Mouse (Mus musculus): Measurements from ENCODE around the gene Sctr.

Gene Sctr

GRCm38 (mm10) chr1:120070168-120070567 is 63.5 kb downstream of the Sctr start:
- no peak for DNase-seq (ENCODE audit: low spot score)

DNA sequence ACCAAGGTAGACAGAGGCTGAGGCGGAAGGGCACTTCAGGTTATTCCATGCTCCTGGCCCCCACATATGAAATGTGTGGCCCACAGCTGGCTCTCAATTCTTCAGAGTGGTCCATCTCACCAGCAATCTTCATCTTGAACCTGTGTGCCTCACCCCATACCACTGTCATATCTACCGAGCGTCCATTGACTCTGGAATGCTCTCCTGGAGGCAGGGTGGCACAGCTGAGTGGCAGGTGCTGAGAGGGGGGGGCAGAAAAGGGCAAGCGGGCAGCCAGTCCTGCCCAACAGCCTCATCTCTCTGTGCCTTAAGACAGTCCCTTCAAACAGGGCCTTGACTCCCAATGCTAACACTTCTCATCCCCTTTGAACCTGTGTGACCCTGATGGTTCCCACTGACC is 64.4 kb downstream of the Sctr start:
- DNase-seq (ENCODE audit: low spot score), result no peak

- peak; percentile 73 for DNase-seq (ENCODE audit: low spot score)
These were observed 66.2 kb downstream of the Sctr start for GRCm38 (mm10) chr1:120072900-120073299.

GRCm38 (mm10) chr1:120073519-120074306 is 67.0 kb downstream of the Sctr start, which contains the start of gene Tmem37:
Tmem37 (minus strand) TSS chr1:120074074.
- DNase-seq (ENCODE audit: low spot score), result peak; percentile 85

DNA sequence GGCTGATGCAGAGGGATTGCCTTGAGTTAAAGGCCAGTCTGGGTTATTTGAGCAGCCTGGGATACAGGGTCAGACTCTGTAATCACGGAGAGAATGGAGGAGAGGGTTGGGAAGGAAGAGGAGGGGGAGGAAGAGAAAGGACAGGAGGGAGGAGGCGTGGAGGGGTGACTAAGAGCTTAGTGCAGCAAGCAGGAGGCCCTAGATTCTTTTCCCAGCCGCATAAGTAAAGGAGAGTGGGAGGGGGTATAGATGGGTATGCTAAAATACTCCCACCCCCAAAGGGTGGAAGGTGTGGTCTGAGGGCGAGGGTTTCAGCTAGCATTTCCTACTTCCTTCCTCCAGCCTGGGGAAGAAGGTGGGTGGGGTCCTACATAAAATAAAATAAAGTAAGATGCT is 67.6 kb downstream of the Sctr start:
- no peak for DNase-seq (ENCODE audit: low spot score)

- DNase-seq (ENCODE audit: low spot score), result no peak
These were observed 68.2 kb downstream of the Sctr start for GRCm38 (mm10) chr1:120074931-120075330.

DNA sequence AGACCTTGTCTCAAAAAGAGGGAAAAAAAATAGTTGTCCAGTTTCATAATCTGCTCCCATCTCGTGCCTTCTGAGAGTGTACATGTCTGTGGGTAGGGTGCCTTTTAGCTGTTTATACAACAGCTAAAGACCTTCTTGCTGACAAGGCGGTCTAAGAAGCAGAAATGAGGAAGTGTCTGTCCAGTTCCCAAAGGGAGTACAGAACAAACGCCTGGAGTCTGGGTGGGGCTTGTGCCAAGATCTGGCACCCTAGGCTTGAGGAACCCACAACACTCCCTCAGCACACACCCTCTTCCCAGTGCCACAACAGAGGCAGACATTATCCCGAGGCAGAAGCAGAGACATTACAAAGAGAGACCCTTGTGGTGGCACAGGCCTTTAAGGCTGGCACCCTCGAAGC is 68.8 kb downstream of the Sctr start:
- DNase-seq (ENCODE audit: low spot score), result no peak

DNA sequence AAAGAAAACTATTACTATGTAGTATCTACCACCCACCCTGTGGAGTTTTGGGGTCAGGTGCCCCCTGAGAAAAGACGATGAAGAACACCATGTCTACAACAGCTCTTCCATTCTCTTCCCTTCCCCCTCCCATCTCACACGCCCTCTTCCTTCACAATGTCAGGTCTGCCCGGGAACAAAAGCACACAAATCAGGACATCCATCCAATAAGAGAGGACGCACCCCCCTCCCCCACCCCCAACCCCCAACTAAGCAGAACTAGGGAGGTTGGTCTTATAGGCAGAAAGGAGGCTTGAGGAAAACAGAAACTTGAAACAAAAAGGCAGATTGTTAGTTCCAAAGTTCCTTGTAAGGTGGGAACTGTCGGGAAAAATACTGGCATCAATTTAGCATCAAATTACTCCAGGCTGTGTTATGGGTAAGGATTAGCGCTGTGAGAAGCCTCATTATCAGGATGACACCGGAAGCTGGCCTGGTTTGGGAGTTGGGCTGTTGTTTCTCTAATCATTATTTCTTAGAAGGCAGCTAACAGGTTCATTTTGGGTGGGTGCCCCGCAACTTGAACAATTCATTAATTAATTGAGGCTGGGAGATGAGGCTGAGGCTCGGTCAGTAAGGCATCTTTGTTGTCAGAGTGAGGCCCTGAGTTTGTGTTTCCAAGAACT is 71.2 kb downstream of the Sctr start:
- DNase-seq (ENCODE audit: low spot score), result no peak

DNA sequence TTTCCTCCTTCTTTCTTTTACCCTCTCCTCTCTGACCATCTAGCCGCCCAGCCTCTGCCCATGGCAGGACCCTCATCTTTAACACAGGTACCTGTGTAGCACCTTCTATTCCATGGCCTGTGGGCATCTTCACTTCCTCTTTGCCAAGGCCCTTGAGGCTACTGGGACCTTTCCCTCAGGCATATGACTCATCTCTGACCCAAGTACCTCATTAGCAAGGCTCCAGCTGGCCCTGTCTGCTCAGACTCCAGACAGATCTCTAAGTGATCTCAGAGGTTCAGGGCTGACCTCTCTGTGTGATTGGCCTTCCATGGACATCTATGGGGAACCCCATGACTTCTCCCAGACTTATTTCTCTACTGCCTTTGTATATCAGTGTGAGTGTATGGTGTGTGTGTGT is 73.9 kb downstream of the Sctr start:
- no peak for DNase-seq (ENCODE audit: low spot score)

GRCm38 (mm10) chr1:120082957-120083585 is 76.4 kb downstream of the Sctr start:
- DNase-seq (ENCODE audit: low spot score), result no peak

- no peak for DNase-seq (ENCODE audit: low spot score)
These were observed 77.3 kb downstream of the Sctr start for GRCm38 (mm10) chr1:120083921-120084517.

DNA sequence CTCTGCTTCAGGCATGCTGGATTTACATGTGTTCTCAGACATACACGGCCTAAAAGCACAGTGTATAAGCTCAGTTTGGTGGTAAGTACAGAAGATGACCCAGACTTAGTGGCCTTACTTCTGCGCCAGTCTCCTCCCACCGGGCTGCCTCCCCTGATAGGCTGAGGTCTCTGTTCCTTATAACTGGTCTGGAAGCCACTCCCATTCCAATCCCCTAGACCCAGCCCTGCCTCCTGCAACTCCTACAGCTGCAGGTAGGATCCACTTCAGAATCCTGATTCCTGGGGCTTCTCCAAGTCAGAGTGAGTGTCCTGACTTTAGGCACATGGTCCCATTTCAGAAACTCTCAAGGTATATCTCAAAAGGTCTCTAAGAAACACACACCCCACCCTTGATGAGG is 79.0 kb downstream of the Sctr start:
- DNase-seq (ENCODE audit: low spot score), result no peak

DNA sequence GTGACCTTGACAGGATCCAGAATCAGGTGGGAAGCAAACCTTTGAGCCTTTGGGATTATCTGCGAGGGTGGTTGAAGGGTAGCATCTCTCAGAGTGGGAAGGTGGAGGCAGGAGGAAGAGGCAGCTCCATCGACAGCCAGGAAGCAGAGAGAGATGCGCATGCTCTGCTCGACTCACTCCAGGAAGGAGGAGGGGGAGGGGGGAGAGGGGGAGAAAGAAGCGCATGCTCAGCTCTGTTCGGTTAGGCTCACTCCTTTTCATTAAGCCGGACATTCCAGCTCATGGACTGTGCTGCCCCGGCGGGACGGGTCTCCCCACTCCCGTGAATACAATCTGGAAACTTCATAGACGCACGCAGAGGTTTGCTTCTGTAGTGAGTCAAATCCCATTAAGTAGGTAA is 80.0 kb downstream of the Sctr start:
- no peak for DNase-seq (ENCODE audit: low spot score)

- no peak for DNase-seq (ENCODE audit: low spot score)
These were observed 82.5 kb downstream of the Sctr start for GRCm38 (mm10) chr1:120089180-120089579.

- no peak for DNase-seq (ENCODE audit: low spot score)
These were observed 84.3 kb downstream of the Sctr start for GRCm38 (mm10) chr1:120090880-120091570.

DNA sequence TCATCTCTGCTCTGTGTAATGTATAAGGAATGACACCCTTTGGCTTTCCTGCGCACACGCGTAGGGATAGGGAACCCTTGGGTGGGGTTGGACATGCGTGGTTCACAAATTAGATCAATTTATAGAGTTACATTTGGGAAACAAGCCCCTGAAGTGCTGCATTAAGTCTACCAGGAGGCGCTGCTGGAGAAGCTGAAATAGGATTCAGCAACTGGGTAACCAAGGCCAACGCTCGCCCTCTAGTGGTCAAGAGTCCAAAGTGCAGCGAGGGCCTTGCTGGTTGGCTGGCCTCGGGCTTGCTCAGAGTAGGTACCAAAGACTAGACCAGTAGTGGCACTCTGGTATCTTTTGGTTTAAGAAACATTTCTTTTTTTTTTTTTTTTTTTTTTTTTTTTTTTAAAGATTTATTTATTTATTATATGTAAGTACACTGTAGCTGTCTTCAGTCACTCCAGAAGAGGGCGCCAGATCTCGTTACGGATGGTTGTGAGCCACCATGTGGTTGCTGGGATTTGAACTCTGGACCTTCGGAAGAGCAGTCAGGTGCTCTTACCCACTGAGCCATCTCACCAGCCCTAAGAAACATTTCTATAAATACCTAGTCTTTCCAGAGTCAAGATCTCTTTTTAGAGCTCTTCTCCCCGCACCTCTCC is 86.9 kb downstream of the Sctr start:
- DNase-seq (ENCODE audit: low spot score), result peak; percentile 94

DNA sequence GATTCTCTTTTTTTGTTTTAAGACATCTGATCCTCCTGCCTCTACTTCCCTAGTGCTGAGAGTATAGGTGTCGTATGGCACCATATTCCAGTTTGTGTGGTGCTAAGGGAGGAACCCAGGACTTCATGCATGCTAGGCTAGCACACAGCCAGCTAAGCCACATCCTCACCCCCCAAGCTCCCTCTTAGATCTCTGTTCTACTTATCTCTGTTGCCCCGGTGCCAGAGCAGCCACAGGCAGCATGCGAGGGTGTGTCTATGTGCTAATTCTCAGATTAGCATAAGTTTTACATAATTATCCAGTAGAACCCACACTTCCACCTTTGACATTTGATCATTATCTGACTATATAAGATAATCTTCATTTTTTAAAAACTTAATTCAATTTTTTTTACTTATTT is 88.2 kb downstream of the Sctr start:
- DNase-seq (ENCODE audit: low spot score), result no peak

DNA sequence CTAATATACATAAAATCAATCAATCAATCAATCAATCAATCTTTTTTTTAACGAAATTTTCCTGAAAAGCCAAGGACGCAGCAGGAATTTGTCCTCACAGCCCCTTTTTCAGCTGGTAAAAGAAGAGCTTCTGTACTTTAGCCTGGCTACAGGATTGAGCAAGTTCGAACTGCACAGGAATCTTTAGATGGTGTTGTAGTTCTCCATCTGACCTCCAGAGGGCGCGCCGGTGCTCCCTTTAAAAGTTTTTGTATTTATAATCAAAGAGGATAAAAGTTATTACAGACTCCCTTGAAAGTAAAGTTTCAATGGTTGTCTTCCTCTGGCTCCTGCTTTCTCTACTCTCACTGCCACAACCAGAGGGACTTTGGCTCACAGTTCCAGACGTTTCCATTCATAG is 91.6 kb downstream of the Sctr start:
- peak; percentile 85 for DNase-seq (ENCODE audit: low spot score)

DNA sequence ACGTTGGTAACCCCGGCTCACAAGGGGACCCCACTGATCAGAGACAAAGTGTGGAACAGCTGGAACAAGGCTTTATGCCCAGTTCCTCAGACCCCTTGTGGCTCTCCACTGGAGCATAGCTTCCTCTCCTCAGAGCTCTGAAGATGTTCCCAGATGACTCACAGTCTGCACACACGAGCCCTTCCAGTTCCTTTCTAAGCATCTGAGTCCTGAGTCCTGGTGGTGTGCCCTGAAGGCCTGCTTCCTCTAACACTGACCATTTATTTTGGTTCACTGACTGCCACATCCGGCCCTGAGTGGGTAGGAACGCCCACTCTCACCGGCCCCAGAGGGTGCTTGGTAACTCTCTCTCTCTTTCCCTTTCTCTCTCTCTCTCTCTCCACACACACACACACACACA is 92.8 kb downstream of the Sctr start:
- DNase-seq (ENCODE audit: low spot score), result no peak

GRCm38 (mm10) chr1:120100456-120101226 is 93.9 kb downstream of the Sctr start:
- no peak for DNase-seq (ENCODE audit: low spot score)

- no peak for DNase-seq (ENCODE audit: low spot score)
These were observed 94.5 kb downstream of the Sctr start for GRCm38 (mm10) chr1:120101227-120101609.

All from testis, postnatal 10 days (tissue).